Mouse (Mus musculus) thymus, postnatal 14 days (tissue): ENCODE data around the gene Lipe.
A peak's percentile ranks its signal among the peaks of the same experiment; 100 is the strongest.

Experiments used
- DNase-seq: peaks from one replicate; pipeline ENCODE4 v3.0.0; 2021

The Lipe gene

GRCm38 (mm10) chr7:25341000-25341784, 57.3 kb downstream of the Lipe start:
- no peak for DNase-seq

GRCm38 (mm10) chr7:25339329-25339728, 59.2 kb downstream of the Lipe start:
- DNase-seq = no peak

- no peak for DNase-seq
Observed at GRCm38 (mm10) chr7:25334472-25334871, 64.0 kb downstream of the Lipe start.

GRCm38 (mm10) chr7:25333596-25334307, 64.8 kb downstream of the Lipe start:
- DNase-seq = peak; percentile 78
